Mouse (Mus musculus) spleen, postnatal 36 days (tissue): ENCODE measurements around the gene Ccdc136.

Experiments
- DNase-seq, 2 experiments: peaks; one replicate each; pipeline ENCODE4 v3.0.0; 2022; ENCODE audit warnings: low spot score in 2 of 2, mixed read lengths in 1 of 2

The Ccdc136 gene

DNA sequence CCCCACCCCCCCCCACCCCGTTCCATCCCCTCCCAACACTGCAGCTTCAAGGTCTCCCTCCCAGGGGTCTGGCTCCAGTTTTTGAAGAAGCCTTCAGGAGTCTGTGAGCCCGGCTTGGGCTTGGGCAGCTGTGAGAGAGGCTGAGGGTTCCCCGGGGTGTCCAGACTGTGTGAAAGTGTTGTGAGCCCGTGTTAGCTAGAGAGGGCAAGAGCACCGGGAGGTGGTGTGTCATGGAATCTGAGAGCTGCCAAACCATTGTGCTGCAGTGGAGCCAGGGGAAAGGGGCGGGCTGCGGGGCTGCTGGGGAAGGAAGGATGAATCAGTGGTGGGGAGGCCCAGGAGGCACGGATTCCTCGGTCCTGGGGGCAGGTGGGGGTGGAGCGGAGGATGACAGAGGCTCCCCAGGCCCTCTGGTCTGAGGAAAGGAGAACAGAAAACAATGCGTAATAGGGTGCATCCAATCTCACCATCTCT, 40.4 kb downstream of the Ccdc136 start:
- no peak for DNase-seq

GRCm38 (mm10) chr6:29439251-29439650, 43.1 kb downstream of the Ccdc136 start:
- no peak for DNase-seq

GRCm38 (mm10) chr6:29439789-29440188, 43.7 kb downstream of the Ccdc136 start:
- DNase-seq = no peak

- DNase-seq = peak; percentile 11 to 22
These were observed 48.7 kb downstream of the Ccdc136 start for GRCm38 (mm10) chr6:29444773-29445172.

- no peak for DNase-seq
These were observed 49.2 kb downstream of the Ccdc136 start for GRCm38 (mm10) chr6:29445354-29445753.

GRCm38 (mm10) chr6:29449858-29450257, 53.7 kb downstream of the Ccdc136 start:
- no peak for DNase-seq

- DNase-seq = no peak
These were observed 54.6 kb downstream of the Ccdc136 start for GRCm38 (mm10) chr6:29450667-29451066.

DNA sequence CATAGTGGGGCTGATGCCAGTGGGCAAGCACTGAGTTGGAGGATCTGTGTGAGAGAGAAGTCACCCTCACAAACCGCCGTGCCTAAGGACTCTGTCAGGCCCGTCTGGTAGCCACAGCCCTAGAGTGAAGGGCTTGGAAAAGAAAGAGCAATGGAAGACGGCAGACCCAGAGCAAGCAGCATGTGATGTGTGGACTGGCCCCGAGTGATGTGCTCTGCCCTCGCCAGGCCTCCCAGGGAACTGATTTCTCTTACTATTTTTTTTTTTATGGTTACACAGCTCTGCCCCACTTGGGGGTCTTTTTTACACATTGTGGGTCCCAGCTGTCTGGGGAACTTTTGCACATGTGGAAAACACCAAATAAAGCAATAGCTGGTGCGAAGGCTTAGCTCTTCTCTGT, 65.4 kb downstream of the Ccdc136 start:
- DNase-seq = no peak

DNA sequence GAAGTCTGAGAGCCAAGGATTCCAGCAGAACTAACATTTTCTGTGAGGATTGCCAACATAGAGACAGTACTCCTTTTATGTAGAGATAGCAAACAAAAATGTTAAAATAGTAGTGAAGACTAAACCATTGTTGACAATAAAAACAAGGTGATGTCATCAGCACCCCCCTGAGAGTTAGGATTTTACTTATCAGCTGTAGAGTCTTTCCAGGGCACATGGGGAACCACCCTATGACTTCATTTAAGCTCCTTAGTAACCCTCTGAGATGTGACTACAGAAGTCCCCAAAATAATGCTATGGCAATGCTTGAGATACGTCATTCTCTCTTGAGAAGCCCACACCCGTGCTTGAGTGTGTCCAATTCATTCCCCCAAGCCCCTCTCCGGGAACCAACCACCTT, 67.3 kb downstream of the Ccdc136 start:
- no peak for DNase-seq

DNA sequence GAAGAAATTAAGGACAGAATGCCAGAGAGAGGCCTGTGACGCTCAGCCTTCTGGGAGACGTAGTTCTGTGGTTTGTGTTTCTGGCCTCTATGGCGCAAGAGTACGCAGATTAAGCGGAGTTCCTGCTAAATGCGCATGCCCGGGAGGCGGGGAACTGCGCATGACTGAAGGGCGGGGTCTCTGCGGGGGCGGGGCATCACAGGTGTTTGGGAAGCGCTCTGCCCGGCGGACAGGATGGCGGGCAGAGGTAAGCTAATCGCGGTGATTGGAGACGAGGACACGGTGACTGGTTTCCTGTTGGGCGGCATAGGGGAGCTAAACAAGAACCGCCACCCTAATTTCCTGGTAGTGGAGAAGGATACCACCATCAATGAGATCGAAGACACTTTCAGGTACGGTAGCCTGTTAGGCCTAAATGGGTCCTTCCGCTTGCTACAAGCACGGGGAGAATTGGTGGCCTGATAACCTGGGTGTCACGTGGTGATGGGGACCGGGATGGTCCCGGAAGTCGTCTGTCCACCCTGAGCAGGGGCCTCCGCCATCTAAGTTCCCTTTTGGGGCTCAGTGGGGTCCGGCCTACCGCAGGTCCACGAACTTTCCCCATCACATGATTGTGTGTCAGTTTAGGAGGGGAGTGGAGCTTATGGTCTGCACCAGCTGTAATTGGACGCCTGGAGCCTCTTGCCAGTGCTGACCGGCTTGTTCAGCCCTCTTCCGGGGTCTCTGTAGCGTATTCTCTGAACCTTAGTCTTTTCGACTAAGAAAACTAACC, 71.7 kb downstream of the Ccdc136 start, which contains the start of gene Atp6v1f:
Gene Atp6v1f, plus strand, starts transcription at position 136 of the 772 bp plus-strand sequence.
- DNase-seq = peak; percentile 90 to 91

DNA sequence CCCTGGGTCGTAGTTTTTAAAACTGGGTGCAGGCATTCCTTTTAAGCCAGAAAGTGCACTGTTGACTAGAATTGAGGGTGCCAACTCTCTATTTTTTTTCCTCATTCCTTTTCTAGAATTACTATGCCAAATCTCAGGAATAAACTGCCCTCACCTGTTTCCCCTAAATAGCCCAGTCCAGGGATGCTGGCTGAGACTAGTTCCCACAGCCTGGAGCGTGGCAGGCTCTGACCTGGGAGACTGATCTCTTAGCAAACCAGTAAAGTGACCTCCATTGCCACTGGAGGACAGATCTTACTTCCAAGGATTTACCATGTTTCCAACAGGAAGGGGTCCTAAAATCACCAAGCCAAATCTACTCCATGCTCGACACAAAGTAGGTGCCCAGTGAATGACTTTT, 72.7 kb downstream of the Ccdc136 start:
- no peak for DNase-seq

- no peak for DNase-seq
These were observed 75.0 kb downstream of the Ccdc136 start, which contains the start of gene Atp6v1fnb for GRCm38 (mm10) chr6:29471137-29471536. Atp6v1fnb (plus strand) TSS chr6:29471437.

DNA sequence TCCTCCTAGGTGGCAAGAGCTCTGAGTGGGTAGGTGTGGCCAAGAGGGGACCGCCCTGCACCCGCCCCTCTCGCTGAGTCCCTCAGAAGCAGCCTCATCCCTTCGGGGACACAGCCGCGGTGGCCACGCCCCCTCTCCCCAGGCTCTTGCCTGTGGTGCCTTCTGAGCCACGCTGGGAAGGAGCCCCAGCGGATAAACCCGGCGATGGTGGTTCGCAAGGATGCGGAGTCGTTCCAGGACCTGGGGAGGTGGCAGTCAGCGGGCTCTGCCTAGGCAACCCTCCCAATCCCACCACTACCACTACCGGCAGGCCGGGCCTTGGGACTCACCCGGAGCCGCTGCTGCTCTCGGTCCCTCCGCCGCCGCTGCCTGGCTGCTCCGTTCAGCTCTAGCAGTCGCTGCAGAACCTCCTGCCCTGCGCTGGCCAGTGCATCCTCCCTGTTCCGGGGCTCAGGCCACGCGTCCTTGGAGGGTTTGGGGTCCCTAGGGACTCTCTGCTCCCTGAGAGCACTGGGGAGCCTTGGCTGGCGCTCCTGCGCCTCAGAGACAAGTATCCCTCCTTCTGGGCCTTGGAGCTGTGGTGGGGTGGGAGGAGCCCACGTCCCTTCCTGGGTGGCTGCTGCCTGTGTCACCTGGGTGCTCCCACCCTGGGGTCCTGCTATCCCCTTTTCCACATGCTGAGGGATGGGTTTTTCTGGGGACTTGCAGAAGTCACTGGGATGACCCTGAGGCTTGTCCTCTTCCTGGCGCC, 78.0 kb downstream of the Ccdc136 start:
- peak; percentile 73 to 74 for DNase-seq

DNA sequence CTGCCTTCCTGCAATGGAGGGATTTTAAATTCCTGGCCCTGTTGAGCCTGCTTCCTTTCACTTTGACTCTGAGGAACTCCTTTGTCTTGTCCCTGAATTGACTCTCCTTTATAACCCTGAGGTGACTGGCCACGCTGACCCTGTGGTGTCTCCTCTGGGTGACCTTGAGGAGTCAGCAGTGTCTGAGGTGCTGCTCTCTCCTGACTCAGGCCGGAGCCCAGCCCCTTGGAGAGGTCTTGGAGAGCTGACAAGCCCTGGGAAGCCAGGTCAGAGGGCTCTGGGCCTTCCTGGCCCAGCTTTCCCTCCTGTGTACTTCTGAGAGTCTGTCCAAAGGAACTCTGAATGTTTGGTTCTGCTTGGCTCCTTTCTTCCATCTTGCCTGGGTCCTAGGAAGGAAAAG, 78.6 kb downstream of the Ccdc136 start:
- DNase-seq = no peak
